Mouse (Mus musculus) limb, embryonic 12.5 days (tissue): ENCODE measurements around the gene Krt14. TPM values are rescaled to one million over a fixed set of nuclear protein-coding genes. Genes with fewer than 3 reads are reported as not detected.
A peak's percentile ranks its signal among the peaks of the same experiment; 100 is the strongest.
"Not testable (repeated sequence)": the region's sequence is repeated elsewhere in the genome, so short reads cannot be mapped to it uniquely, and the experiment has no call there.

Experiments used
- ATAC-seq: fragments of 200-750 bp; cut with Nextera tagmentation; 2 replicates; pipeline ENCODE4 v1.8.0; 2017; ENCODE audit warnings: low read depth, moderate TSS enrichment; ENCODE audit not compliant: insufficient number of reproducible peaks, insufficient read depth, low FRiP score, low TSS enrichment
- H3K27ac ChIP-seq: fragments of 300-500 bp; sonication (generic); 2 replicates; pipeline ENCODE4 v1.5.1; 2016; ENCODE audit warnings: mild to moderate bottlenecking, moderate library complexity
- H3K27me3 ChIP-seq: fragments of 300-500 bp; sonication (generic); 2 replicates; pipeline ENCODE4 v1.6.1; 2016; ENCODE audit warnings: mild to moderate bottlenecking, moderate library complexity
- H3K36me3 ChIP-seq: fragments of 300-500 bp; sonication (generic); 2 replicates; pipeline ENCODE4 v1.6.1; 2016; ENCODE audit warnings: mild to moderate bottlenecking, moderate library complexity
- H3K4me1 ChIP-seq: fragments of 300-500 bp; sonication (generic); replicated peaks from 2 replicates; pipeline ENCODE4 v1.6.1; 2016
- H3K4me2 ChIP-seq: fragments of 300-500 bp; sonication (generic); 2 replicates; pipeline ENCODE4 v1.6.1; 2016; ENCODE audit warnings: mild to moderate bottlenecking, moderate library complexity
- H3K4me3 ChIP-seq: fragments of 300-500 bp; sonication (generic); replicated peaks from 2 replicates; pipeline ENCODE4 v1.5.1; 2016; ENCODE audit warnings: mild to moderate bottlenecking
- H3K9ac ChIP-seq: fragments of 300-500 bp; sonication (generic); replicated peaks from 2 replicates; pipeline ENCODE4 v1.6.1; 2016; ENCODE audit warnings: mild to moderate bottlenecking, moderate library complexity
- H3K9me3 ChIP-seq: fragments of 300-500 bp; sonication (generic); 2 replicates; pipeline ENCODE4 v1.6.1; 2016; ENCODE audit warnings: mild to moderate bottlenecking, moderate library complexity
- WGBS: fragments of 180-500 bp; shearing (Covaris S2); methylation state at CpG from one replicate; pipeline ENCODE4 v1.1.7; 2016; 5-methylcytosine and 5-hydroxymethylcytosine counted together
- polyA plus RNA-seq: library from polyadenylated mRNA; unstranded; fragments of >200 nt; fragmentation: Nextera tagmentation; extraction: Ambion mirVana; gene quantifications from 2 replicates; pipeline ENCODE4 v1.2.1, GENCODE M21; 2016

Krt14 gene
- 144 and 160 TPM in 2 replicates for polyA plus RNA-seq

DNA sequence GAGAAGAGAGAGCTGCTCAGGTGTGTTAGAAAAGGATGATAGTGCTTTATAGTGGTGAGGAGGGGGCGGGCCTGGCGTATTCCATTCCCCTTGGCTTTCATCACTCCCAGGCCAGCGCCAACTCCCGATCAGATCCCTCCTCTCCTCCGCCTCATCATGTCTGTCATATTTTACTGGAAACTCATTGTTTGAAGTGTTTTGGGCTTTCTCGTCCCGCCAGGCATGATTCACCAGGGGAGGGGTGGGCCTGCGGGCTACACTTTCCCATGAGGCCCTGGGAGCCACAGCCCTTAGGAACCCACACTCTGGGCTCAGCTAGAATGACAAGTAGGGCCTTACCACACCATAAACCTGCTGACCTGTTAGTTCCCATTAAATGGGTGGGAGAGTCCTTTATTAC is at the start of gene Krt14:
Krt14 (minus strand) TSS at position 51 of the 400 bp plus-strand sequence.
- no peaks in the 10 kb centered on the region for H3K36me3 ChIP-seq
- H3K9ac ChIP-seq: no peak within 1 kb of the TSS
- ATAC-seq: no peak
- H3K27me3 ChIP-seq: 0 out of 2 replicates have a peak, but pooled peaks cover 3% of the 10 kb centered on the region
- H3K9me3 ChIP-seq: no peaks in the 10 kb centered on the region
- no peak within 1 kb of the TSS for H3K4me3 ChIP-seq
- H3K4me1 ChIP-seq: no peaks in the 10 kb centered on the region
- H3K27ac ChIP-seq: peak within 1 kb of the TSS; percentile 35; the same call in 1 of the 2 replicates
- no peak within 1 kb of the TSS for H3K4me2 ChIP-seq
- 87% methylated on average over 8 of the region's 8 CpGs for WGBS

DNA sequence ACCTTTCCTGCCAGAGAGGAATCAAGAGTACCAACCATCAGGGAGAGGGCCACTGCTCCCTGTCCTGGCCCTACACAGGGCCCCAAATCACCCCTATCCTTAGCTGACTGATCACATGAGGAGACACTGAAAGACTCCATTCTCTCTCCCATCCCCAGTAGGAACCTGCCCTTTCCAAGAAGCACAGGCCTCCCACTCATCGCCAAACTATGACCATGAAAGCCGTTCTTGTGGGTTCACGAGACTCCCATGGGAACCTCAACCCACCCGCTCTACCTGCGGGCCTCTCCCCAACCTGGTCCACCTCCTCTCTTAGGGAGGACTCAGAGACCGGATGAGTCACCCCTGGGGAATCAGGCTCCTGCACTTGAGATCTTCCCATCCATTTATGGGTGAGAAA is 48.2 kb upstream of the Krt14 start:
- H3K36me3 ChIP-seq: no peaks in the 10 kb centered on the region
- no peak overlapping the region for H3K4me3 ChIP-seq
- no peaks in the 10 kb centered on the region for H3K9me3 ChIP-seq
- no peak for ATAC-seq
- no peak overlapping the region for H3K27ac ChIP-seq
- no peaks in the 10 kb centered on the region for H3K4me1 ChIP-seq
- no peak overlapping the region for H3K4me2 ChIP-seq
- WGBS: 92% methylated on average over 6 of the region's 6 CpGs
- no peak overlapping the region for H3K9ac ChIP-seq
- H3K27me3 ChIP-seq: no peaks in the 10 kb centered on the region

DNA sequence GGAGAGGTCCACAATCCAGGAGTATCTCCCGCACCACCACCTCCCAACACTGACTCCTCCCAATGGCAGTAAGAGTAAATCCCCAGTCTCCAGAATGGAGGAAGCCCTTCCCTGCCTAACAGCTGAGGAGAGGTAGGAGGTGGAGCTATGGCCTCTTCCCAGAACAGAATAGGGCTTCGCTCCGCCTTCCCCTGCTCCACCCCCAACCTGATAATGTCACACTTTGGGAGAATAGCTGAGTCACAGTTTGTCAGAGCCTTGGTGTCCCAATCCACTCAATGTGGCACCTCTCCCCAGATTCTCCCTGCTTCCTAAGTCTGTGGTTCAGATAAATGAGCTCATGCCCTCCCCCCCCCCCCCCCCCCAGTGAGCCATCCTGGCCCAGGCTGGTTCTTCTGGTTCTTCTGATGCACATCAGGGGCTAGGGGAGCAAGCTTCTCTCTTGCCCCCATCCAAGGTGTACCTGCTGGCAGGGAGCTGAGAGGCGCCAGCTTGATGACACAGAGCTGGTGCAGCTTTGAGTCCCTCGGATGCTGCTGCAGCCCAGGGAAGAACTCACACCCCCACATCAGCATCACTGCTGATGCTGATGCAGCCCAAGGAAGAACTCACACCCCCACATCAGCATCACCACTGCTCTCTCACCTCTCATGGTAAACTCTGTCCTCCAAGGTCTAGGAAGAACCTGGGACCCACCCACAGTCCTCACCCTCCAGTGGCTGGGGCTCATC is 47.2 kb upstream of the Krt14 start:
- WGBS: 65% methylated on average over 5 of the region's 5 CpGs
- H3K36me3 ChIP-seq: no peaks in the 10 kb centered on the region
- no peak overlapping the region for H3K4me2 ChIP-seq
- H3K9ac ChIP-seq: no peak overlapping the region
- H3K9me3 ChIP-seq: no peaks in the 10 kb centered on the region
- H3K27me3 ChIP-seq: no peaks in the 10 kb centered on the region
- no peak for ATAC-seq
- no peaks in the 10 kb centered on the region for H3K4me1 ChIP-seq
- H3K4me3 ChIP-seq: no peak overlapping the region
- H3K27ac ChIP-seq: no peak overlapping the region

DNA sequence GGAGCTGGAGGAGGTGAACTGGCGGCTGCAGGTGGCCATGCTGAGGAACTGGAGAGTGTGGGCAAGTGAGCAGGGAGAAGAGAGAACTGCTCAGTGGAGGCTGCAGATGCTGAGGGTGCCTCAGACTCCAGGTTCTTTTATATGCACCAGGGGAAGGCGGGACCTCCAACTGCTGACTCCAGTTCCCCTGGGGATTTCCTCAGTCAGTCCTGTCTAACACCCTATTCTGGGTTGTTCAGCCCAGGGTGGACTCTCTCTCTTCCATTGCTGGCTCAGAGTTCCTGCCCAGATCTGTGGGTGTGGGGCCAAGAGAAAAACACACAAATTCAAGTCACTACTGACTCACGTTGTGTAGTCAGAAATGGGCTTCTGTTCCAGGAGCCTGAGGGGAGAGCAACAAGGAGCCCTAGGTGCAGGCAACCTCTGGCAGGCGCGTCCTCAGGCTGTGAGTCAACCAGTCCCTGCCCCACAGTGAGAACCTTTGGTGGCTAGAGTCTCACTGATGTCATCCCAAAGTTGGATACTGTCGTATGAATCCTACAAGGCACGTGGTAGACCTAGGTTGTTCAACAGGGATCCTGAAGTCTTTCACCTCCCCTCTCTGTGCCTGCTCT is 41.6 kb upstream of the Krt14 start, which contains the start of gene Krt16:
Krt16 (minus strand) TSS at position 51 of the 614 bp plus-strand sequence.
- WGBS: 81% methylated on average over 7 of the region's 7 CpGs
- Histone ChIP-seq H3K9ac (no peak within 1 kb of the TSS), H3K27ac (no peak within 1 kb of the TSS), H3K9me3 (no peaks in the 10 kb centered on the region), H3K36me3 (no peaks in the 10 kb centered on the region), H3K4me2 (no peak within 1 kb of the TSS), H3K4me3 (no peak within 1 kb of the TSS), H3K4me1 (no peaks in the 10 kb centered on the region), H3K27me3 (no peaks in the 10 kb centered on the region)
- ATAC-seq: no peak

DNA sequence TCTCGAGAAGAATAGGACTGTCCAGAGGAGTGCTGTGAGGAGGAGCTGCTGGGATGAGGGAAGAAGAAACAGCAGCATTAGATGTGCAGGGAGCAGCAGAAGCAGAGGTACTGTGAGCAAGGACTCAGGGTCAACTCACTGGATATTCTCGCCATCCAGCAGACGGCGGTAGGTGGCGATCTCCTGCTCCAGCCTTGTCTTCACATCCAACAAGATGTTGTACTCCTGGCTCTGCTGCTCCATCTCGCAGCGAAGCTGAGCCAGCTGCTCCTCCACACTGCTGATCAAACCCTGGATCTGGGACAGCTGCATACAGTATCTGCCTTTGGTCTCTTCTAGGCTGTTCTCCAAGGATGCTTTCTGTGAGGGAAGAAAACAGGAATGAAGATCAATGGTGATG is 39.1 kb upstream of the Krt14 start:
- not testable (repeated sequence) for ATAC-seq, H3K27me3 ChIP-seq
- WGBS: 66% methylated on average over 7 of the region's 7 CpGs

DNA sequence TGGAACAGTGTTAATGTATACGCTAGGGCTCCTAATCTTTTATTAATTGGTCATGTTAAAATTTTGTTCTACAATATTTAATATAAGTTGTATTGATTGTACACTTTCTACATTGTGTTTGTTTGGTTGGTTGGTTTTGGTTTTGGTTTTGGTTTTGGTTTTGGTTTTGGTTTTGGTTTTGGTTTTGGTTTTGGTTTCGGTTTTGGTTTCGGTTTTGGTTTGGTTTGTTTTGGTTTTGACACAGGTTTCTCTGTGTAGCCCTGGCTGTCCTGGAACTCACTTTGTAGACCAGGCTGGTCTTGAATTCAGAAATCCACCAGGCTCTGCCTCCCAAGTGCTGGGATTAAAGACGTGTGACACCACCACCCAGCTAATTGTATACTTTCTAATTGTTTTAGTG is 32.9 kb upstream of the Krt14 start:
- WGBS: 90% methylated on average over 4 of the region's 4 CpGs
- H3K27ac ChIP-seq, H3K9ac ChIP-seq, H3K4me3 ChIP-seq, H3K4me1 ChIP-seq, H3K4me2 ChIP-seq, H3K36me3 ChIP-seq, H3K27me3 ChIP-seq, H3K9me3 ChIP-seq, ATAC-seq: not testable (repeated sequence)

More for the DNA sequence above, 39.1 kb upstream of the Krt14 start:
- H3K9ac ChIP-seq, H3K4me1 ChIP-seq, H3K4me3 ChIP-seq, H3K9me3 ChIP-seq, H3K27ac ChIP-seq, H3K36me3 ChIP-seq, H3K4me2 ChIP-seq: not testable (repeated sequence)

DNA sequence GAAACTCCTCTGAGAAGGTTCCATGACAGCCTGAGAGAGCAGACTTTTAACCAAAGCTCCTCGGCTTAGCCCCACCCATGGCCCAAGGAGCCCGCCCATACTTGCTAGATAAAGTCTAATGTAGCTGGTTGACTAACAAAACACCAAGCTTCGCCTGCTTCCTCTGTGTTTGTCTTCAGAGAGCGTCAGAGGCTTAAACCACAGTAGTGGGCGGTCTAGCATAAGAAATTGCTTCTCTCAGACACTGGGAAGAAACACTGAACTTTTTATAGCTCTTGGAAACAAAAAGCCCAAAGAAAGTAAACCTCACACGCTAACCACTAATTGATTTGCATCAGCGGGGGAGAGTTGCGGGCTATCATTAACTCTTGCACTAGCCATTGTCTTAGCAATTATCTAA is 14.4 kb upstream of the Krt14 start:
- H3K4me3 ChIP-seq: no peak overlapping the region
- H3K9ac ChIP-seq: no peak overlapping the region
- ATAC-seq: no peak
- H3K36me3 ChIP-seq: no peaks in the 10 kb centered on the region
- no peaks in the 10 kb centered on the region for H3K27me3 ChIP-seq
- no peak overlapping the region for H3K4me2 ChIP-seq
- WGBS: 71% methylated on average over 8 of the region's 8 CpGs
- no peaks in the 10 kb centered on the region for H3K4me1 ChIP-seq
- H3K27ac ChIP-seq: no peak overlapping the region
- H3K9me3 ChIP-seq: peaks cover 13% of the 10 kb centered on the region; the same call in 1 of the 2 replicates

DNA sequence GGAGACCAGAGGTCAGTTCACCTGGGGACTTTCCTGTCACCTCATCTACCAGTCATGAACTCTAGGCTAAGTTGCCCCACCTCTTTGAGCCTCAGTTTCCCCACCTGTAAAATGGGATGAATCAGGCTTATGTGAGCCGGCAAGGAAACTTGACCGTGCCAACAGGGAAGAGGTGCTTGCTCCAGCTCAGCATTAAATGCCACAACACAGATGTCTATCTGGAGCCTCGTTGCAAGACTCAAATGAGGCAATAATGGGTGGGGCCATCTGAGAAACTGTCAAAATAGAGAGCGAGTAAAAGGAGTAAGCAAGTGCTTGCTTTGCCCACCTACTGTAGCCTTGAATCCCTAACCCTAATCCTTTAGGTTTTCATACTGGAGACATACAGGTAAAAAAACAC is 12.0 kb upstream of the Krt14 start:
- Histone ChIP-seq H3K9ac (no peak overlapping the region), H3K27me3 (no peaks in the 10 kb centered on the region), H3K4me2 (no peak overlapping the region), H3K4me3 (no peak overlapping the region), H3K9me3 (0 out of 2 replicates have a peak, but pooled peaks cover 2% of the 10 kb centered on the region), H3K4me1 (no peaks in the 10 kb centered on the region), H3K27ac (no peak overlapping the region), H3K36me3 (no peaks in the 10 kb centered on the region)
- WGBS: 88% methylated on average over 4 of the region's 4 CpGs
- ATAC-seq: no peak

DNA sequence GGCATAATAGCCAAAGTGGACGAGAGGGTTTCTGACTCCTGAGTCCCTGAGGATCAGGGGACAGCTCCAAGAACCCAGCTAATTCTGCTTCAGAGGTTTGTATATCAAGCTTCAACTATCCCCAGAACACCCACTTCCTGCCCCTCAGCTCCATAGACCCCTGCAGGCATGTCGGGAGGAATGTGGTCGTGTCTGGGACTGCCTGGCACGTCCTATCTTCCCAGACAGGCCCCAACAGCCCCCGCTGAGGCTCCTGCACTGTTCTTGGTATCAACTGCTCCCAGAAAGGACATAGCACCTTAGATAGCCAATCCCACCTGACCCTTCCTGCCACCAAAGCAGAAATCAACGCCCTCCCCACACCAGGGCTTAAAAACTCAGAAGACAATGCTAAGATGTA is 1.2 kb upstream of the Krt14 start:
- ATAC-seq: no peak
- no peak overlapping the region for H3K9ac ChIP-seq
- no peak overlapping the region for H3K4me3 ChIP-seq
- H3K4me2 ChIP-seq: no peak overlapping the region
- no peaks in the 10 kb centered on the region for H3K9me3 ChIP-seq
- no peaks in the 10 kb centered on the region for H3K36me3 ChIP-seq
- 58% methylated on average over 6 of the region's 6 CpGs for WGBS
- 0 out of 2 replicates have a peak, but pooled peaks cover 3% of the 10 kb centered on the region for H3K27me3 ChIP-seq
- H3K27ac ChIP-seq: 0 out of 2 replicates have a peak overlapping the region, but pooled peaks have one; percentile 35
- no peaks in the 10 kb centered on the region for H3K4me1 ChIP-seq

DNA sequence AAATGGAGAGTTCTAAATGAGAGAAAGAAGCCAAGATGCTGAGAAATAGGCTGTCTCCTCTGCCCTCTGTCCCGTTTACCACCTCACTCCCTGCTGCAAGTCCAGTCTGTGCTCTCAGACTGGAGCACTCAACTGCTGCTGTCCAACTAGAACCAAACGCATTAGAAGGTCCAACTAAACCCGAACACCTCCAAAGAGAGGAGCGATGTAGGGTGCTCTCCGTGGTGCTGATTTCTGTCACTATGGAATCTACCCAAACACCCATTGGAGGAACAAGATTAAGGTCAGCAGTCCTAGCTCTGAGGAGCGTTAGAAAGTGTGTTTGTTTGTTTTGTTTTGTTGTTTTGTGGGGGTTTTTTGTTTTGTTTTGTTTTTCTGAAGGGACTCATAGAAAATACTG is 3.9 kb downstream of the Krt14 start:
- Histone ChIP-seq H3K27me3 (no peaks in the 10 kb centered on the region), H3K36me3 (no peaks in the 10 kb centered on the region), H3K9ac (no peak overlapping the region), H3K4me2 (no peak overlapping the region), H3K4me1 (no peaks in the 10 kb centered on the region), H3K9me3 (no peaks in the 10 kb centered on the region), H3K4me3 (no peak overlapping the region), H3K27ac (no peak overlapping the region)
- ATAC-seq: no peak
- WGBS: 24% methylated on average over 6 of the region's 6 CpGs

DNA sequence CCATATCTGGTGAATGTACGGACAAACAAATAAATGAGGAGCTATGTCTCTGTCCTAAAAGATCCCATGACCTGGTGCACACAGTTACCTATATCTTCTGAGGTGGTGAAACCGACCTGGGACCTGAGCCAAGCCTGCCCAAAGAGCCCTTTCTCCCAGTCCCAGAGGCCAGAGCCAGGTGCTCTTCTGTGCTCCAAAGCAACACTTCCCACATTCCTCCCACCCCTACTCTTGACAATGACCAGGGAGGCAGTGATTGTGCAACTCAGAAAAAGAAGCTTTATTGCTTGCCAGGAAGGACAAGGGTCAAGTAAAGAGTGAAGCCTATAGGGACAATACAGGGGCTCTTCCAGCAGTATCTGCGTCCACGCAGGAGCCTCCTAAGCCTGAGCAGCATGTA is 4.4 kb downstream of the Krt14 start:
- Histone ChIP-seq H3K27me3 (no peaks in the 10 kb centered on the region), H3K27ac (no peak overlapping the region), H3K9me3 (no peaks in the 10 kb centered on the region), H3K36me3 (no peaks in the 10 kb centered on the region), H3K4me3 (no peak overlapping the region), H3K4me2 (no peak overlapping the region), H3K9ac (no peak overlapping the region), H3K4me1 (no peaks in the 10 kb centered on the region)
- ATAC-seq: no peak
- 82% methylated on average over 4 of the region's 4 CpGs for whole genome bisulfite sequencing
